Mouse (Mus musculus): ENCODE measurements around the gene Apba3.

Apba3 gene

DNA sequence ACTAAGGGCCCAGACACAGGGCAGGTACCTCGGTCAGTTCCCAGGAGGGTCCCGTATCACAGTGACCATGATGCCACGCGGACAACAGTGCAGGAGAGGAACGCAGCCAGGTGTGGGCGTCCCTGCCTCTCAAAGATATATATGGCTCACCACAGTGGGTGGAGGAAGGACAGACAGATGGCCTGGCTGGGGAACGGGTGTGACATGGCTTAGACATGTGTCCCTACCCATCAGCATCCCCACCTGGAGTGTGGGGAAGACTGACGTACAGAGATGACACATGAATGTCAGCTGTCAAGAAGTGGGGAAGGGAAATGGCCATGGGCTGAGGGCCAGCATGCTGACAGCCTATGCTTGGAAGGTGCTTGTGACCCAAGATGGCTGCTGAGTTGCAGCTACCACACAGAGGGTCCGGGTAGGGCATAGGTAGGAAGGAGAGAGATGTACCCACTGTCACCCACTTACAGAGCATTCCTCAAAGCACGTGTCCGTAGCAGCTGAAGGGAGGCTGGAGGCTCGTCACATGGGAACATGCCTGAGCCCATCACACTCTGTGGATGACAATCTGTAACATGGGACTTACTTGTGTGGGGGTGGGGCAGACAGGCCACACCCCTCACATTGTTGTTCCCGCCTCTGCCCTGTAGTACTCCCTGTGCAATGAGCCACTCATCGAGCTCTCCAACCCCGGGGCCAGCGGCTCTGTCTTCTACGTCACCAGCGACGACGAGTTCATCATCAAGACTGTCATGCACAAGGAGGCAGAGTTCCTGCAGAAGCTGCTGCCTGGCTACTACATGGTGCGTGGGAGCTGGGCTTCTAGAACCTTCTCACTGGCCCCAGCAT lies 40.3 kb downstream of the Apba3 start:
- 61% methylated on average over 21 of the region's 21 CpGs for WGBS

GRCm38 (mm10) chr10:81309571-81309970 lies 42.8 kb downstream of the Apba3 start:
- whole genome bisulfite sequencing, result 86% methylated on average over 5 of the region's 5 CpGs

GRCm38 (mm10) chr10:81313581-81313980 lies 46.8 kb downstream of the Apba3 start:
- 87% methylated on average over 13 of the region's 13 CpGs for WGBS

GRCm38 (mm10) chr10:81314201-81314600 lies 47.4 kb downstream of the Apba3 start:
- 77% methylated on average over 7 of the region's 7 CpGs for WGBS

DNA sequence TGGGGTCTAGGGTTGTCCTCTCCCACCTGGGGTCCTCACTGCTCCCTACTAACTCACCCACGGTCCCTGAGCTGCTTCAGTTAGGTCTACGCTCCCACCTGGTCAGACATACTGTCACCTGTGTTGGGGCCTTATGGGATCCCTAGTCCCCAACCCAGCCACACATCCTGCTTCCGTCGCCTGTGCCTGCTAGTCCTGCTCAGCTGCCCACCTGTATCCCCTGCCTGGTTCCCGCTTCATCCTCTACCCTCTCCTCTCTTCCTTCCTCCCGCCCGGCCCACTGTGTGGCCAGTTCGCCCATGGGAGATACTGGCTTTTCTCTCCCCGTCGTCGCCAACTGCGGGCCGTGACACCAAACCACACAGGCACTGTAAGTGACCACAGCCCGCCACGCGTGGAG lies 48.8 kb downstream of the Apba3 start:
- WGBS, result 89% methylated on average over 16 of the region's 16 CpGs

- 56% methylated on average over 16 of the region's 16 CpGs for WGBS
Observed at GRCm38 (mm10) chr10:81316338-81317060, 49.7 kb downstream of the Apba3 start.

DNA sequence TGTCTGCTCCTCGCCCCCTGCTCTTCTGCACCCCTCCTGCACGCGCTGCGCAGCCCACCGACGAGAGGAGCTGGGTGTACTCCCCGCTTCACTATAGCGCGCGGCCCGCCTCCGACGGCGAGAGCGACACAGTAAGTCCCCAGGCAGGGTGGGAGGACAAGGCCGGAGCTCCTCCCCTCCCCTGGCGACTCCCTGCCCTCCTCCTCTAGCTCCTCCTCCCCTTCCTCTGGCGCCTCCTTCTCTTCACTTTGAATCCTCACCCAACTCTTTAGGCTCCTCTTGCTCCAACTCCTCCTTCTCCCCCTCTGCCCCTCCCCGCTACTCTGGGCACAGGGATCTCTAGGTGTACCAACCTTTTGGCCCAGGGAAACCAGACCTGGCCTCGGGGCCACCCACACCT lies 50.5 kb downstream of the Apba3 start:
- WGBS, result 38% methylated on average over 20 of the region's 20 CpGs

- WGBS, result 68% methylated on average over 13 of the region's 13 CpGs
Observed at GRCm38 (mm10) chr10:81318589-81319329, 52.0 kb downstream of the Apba3 start.

- WGBS, result 17% methylated on average over 8 of the region's 8 CpGs
Observed at GRCm38 (mm10) chr10:81319330-81319699, 52.6 kb downstream of the Apba3 start.

- WGBS, result under 1% methylated on average over 38 of the region's 38 CpGs
Observed at GRCm38 (mm10) chr10:81319741-81320549, 53.2 kb downstream of the Apba3 start.

GRCm38 (mm10) chr10:81320550-81321347 lies 54.0 kb downstream of the Apba3 start, which contains the start of gene Cactin:
TSS of gene Cactin (plus strand) at chr10:81321103.
- WGBS, result under 1% methylated on average over 68 of the region's 68 CpGs

- 2% methylated on average over 20 of the region's 20 CpGs for WGBS
Observed at GRCm38 (mm10) chr10:81321436-81321835, 54.7 kb downstream of the Apba3 start.

DNA sequence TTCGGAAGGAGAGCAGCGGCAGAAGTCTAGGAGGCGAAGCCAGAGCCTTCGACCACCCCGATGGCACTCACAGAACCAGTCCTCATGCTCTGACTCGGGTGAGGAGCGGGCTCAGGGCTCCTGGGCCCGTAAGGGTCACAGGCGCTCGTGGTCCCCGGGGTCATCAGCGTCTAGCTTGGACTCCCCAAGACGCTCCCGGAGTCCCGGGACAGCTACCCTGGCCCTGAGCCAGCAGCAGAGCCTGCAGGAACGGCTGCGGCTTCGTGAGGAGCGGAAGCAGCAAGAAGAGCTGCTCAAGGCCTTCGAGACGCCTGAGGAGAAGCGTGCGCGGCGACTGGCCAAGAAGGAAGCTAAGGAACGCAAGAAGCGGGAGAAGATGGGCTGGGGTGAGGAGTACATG lies 55.7 kb downstream of the Apba3 start:
- 91% methylated on average over 27 of the region's 27 CpGs for WGBS

All from cerebral cortex, adult 2 months (tissue).